Mouse (Mus musculus) embryonic facial prominence, embryonic 10.5 days (tissue): ENCODE measurements at regions not wholly inside any gene's neighbourhood (a gene's known extent, or its start where the extent isn't known, plus 50 kb on each side); places are given as distances from the start of the nearest gene placed in this dataset.
A peak's percentile ranks its signal among the peaks of the same experiment; 100 is the strongest.

Experiments used
- DNase-seq: peaks from one replicate; pipeline ENCODE4 v3.0.0-alpha.2; 2017; ENCODE audit warnings: low spot score
- H3K27ac ChIP-seq: fragments of 300-500 bp; sonication (generic); replicated peaks from 2 replicates; pipeline ENCODE4 v1.5.1; 2016; ENCODE audit warnings: mild to moderate bottlenecking
- H3K27me3 ChIP-seq: fragments of 300-500 bp; sonication (generic); replicated peaks from 2 replicates; pipeline ENCODE4 v1.6.1; 2016; ENCODE audit warnings: low read depth, mild to moderate bottlenecking; ENCODE audit not compliant: poor library complexity, severe bottlenecking
- H3K36me3 ChIP-seq: fragments of 300-500 bp; sonication (generic); replicated peaks from 2 replicates; pipeline ENCODE4 v1.6.1; 2016; ENCODE audit warnings: mild to moderate bottlenecking, moderate library complexity
- H3K4me1 ChIP-seq: fragments of 300-500 bp; sonication (generic); 2 replicates; pipeline ENCODE4 v1.6.1; 2016
- H3K4me3 ChIP-seq: fragments of 300-500 bp; sonication (generic); 2 replicates; pipeline ENCODE4 v1.5.1; 2016; ENCODE audit warnings: mild to moderate bottlenecking, moderate library complexity
- H3K9me3 ChIP-seq: fragments of 300-500 bp; sonication (generic); 2 replicates; pipeline ENCODE4 v1.6.1; 2016; ENCODE audit warnings: mild to moderate bottlenecking
- WGBS: fragments of 180-500 bp; shearing (Covaris S2); methylation state at CpG from one replicate; pipeline ENCODE4 v1.1.7; 2016; 5-methylcytosine and 5-hydroxymethylcytosine counted together

DNA sequence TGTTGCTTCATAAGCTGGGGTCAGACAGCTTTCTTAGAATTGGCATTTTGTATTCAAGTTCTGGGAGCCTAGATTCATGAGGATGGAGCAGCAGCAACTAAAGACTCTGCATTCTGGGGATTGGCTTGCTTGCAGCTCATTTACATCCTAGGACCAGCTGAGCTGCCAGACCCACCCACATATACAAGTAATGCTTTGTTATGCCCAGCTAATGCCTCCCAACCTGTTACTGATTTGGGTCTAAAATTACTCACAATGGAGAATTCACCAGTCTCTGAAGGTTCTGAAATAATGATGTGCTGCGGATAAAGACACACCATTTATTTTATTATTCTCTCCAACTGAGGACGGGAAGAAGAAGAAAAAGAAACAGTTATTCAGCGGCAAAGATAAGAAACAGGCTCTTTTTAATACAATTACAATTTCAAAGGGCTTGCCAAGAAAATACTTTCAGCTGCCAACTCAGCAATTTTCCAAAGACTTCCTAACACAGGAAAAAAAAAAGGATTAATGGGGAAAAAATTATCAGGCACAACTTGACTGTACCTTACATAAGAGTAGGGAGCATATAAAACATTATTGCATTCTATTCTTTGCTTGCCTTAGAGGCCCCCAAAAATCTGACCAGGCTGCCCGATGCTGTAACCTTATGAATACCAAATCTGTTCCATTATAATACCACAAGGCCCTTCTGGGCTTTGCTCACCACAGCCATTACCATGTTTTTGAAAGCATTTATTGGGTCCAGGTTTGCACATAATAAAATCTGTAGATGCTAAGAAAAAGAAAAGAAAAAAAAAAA, 134.5 kb downstream of the S1pr1 start:
- H3K27ac ChIP-seq: no peak overlapping the region
- H3K4me3 ChIP-seq: no peak overlapping the region
- no peaks in the 10 kb centered on the region for H3K27me3 ChIP-seq
- H3K36me3 ChIP-seq: no peaks in the 10 kb centered on the region
- H3K4me1 ChIP-seq: peaks cover 9% of the 10 kb centered on the region; the same call in 1 of the 2 replicates
- no peak for DNase-seq
- no peaks in the 10 kb centered on the region for H3K9me3 ChIP-seq
- WGBS: 66% methylated on average over 4 of the region's 4 CpGs

DNA sequence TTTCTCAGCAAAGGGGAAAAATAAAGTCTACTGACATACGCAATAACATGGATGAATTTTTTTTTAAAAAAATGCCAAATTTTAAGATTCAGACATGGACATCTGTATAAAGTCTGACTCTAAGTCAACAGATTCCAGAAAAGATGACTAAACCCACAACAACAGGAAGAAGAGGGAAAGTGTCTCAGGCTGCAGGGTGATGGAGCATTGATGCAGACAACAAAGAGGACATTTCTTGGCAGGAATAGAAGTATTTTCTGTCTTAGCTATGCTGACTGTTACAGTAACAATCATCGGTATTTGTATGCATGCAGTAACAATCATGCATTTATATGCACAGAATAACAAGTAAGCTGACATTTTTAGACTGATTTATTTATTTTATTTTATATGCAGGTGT, 139.5 kb downstream of the S1pr1 start:
- Histone ChIP-seq H3K9me3 (no peaks in the 10 kb centered on the region), H3K4me1 (peaks cover 6% of the 10 kb centered on the region; the same call in 1 of the 2 replicates), H3K36me3 (no peaks in the 10 kb centered on the region), H3K4me3 (no peak overlapping the region), H3K27me3 (no peaks in the 10 kb centered on the region), H3K27ac (no peak overlapping the region)
- WGBS: 96% methylated on average over 2 of the region's 2 CpGs
- no peak for DNase-seq

DNA sequence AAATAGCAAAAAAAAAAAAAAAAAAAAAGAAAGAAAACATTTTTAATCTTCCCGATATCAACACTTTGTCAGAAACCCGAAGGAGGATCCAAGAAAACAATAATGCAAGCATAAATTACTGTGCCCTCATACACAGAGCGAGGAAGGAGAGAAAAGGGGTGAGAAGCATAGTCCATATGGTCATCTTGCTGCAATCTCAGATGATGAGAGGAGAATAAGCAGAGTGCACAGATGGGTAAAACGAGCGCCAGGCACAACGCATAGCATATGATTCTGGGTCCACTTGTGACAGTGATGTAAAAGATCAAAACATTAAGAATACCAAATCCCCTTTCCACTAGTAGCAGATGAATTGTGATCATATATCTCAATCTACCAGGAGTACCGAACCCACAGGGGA, 152.1 kb downstream of the S1pr1 start:
- Histone ChIP-seq H3K4me3 (no peak overlapping the region), H3K27ac (no peak overlapping the region), H3K36me3 (no peaks in the 10 kb centered on the region), H3K9me3 (no peaks in the 10 kb centered on the region), H3K27me3 (no peaks in the 10 kb centered on the region), H3K4me1 (peaks cover 8% of the 10 kb centered on the region)
- DNase-seq: no peak
- WGBS: 88% methylated on average over 7 of the region's 7 CpGs

DNA sequence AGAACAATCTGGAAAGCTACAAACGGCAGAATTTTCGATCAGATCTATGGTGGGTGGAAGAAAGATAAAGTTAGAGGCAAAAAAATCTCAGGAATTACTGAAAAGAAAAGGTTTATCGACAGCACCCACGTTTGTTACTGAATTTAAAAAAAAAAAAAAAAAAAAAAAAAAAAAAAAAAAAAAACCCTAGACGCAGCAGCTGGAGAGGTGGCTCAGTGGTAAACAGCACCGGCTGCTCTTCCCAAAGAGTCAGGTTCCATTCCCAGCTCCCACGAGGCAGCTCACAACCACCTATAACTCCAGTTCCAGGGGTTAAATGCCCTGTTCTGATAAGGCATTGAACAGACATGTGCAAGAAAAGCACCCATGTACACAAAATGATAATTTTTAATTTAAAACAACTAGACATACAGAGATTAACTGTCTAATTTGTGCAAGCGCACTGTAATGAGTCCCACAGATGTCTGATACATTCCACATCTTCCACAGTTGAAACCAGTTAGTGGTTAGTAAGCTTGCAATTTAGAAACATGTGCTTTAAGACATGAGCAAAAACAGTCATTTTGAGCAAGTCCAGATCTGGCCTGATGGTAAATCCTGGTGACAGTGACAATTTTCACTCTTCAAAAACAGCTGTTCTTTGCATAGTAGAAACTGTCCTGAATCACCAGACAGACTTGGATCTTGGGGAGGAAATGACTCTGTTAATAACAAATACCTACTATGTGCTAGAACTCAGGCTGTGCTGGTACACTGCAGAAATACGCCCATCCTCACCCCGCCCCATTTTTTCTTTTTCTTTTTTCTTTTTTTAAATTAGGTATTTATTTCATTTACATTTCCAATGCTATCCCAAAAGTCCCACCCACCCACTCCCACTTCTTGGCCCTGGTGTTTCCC, 159.8 kb downstream of the S1pr1 start:
- H3K9me3 ChIP-seq: no peaks in the 10 kb centered on the region
- no peak overlapping the region for H3K4me3 ChIP-seq
- WGBS: 61% methylated on average over 10 of the region's 10 CpGs
- DNase-seq: peak; percentile 22
- H3K36me3 ChIP-seq: no peaks in the 10 kb centered on the region
- H3K27ac ChIP-seq: no peak overlapping the region
- H3K27me3 ChIP-seq: no peaks in the 10 kb centered on the region
- peaks cover 17% of the 10 kb centered on the region for H3K4me1 ChIP-seq

DNA sequence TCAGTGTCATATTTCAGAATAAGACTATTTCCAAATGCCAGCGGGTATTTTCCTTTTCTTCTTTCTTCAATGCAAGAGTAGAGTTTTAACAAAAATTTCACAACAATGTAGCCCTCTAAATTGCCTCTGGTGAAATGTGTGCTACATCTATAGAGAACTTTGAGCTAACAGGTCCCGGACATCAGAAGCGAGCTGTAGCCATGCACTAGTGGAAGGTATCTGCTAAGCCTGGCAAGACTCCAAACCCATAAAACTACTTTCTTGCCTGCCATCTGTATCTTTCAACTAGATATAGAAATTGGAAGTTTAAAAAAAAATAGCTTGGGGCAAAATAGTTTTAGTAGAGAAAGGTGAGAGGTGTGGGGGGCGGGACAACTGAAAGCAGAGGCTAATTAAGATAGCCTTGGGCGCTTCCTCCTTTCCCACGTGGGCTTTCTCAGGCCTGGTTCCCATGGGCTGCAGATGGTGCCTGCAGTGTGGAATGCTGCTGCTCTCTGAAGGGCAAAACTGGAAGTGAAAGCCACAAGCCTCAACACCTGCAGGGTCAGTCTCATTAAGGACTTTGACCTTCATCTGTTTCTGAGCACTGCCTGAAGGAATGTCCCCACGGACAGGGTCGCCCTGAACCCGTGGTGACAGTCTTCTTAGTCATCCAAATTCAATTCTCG, 160.9 kb downstream of the S1pr1 start:
- Histone ChIP-seq H3K4me3 (no peak overlapping the region; the same call in 1 of the 2 replicates), H3K27ac (no peak overlapping the region), H3K36me3 (no peaks in the 10 kb centered on the region), H3K27me3 (no peaks in the 10 kb centered on the region), H3K9me3 (no peaks in the 10 kb centered on the region), H3K4me1 (peaks cover 17% of the 10 kb centered on the region)
- 42% methylated on average over 10 of the region's 10 CpGs for WGBS
- DNase-seq: peak; percentile 74

DNA sequence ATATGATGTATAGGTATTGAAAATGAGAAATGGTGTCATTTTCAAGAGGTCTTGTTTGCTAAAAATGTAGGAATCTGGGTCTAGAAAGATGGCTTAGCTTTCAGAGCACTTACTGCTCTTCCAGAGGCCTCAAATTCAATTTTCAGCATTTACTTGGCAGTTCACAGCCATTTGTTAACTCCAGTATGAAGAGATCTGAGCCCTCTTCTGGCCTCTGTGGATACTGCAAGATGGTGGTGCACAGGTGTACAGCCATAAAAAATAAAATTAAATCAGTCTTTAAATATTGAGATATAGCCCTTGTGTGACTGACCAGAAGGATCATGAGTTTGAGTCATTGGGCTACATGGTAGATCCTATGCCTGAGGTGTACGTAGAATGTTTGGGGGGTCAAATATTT, 173.1 kb downstream of the S1pr1 start:
- H3K27me3 ChIP-seq: no peaks in the 10 kb centered on the region
- no peak overlapping the region for H3K27ac ChIP-seq
- no peaks in the 10 kb centered on the region for H3K4me1 ChIP-seq
- WGBS: 88% methylated on average over 1 of the region's 1 CpGs
- peak; percentile 22 for DNase-seq
- H3K4me3 ChIP-seq: no peak overlapping the region
- H3K9me3 ChIP-seq: no peaks in the 10 kb centered on the region
- no peaks in the 10 kb centered on the region for H3K36me3 ChIP-seq

DNA sequence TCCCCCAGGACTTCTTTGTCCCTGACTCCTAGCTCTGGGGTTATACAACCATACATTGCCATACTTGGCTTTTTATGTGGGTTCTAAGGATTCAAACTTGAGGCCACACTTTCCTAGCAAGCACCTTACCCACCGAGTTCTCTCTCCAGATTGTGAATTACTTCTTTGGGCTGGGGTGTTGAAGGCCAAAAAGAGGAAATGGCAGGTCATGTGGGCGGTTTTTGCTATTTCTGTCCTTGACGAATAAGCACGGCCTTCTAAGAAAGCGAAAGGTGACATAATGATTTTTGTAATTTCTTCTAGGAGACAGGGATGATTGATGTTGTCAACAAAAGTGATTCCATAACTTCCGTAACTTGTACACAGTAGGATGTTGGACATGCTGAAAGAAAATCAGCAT, 176.5 kb downstream of the S1pr1 start:
- Histone ChIP-seq H3K36me3 (no peaks in the 10 kb centered on the region), H3K9me3 (no peaks in the 10 kb centered on the region), H3K27ac (no peak overlapping the region), H3K4me3 (no peak overlapping the region), H3K27me3 (no peaks in the 10 kb centered on the region), H3K4me1 (no peaks in the 10 kb centered on the region)
- 86% methylated on average over 6 of the region's 6 CpGs for WGBS
- DNase-seq: no peak

DNA sequence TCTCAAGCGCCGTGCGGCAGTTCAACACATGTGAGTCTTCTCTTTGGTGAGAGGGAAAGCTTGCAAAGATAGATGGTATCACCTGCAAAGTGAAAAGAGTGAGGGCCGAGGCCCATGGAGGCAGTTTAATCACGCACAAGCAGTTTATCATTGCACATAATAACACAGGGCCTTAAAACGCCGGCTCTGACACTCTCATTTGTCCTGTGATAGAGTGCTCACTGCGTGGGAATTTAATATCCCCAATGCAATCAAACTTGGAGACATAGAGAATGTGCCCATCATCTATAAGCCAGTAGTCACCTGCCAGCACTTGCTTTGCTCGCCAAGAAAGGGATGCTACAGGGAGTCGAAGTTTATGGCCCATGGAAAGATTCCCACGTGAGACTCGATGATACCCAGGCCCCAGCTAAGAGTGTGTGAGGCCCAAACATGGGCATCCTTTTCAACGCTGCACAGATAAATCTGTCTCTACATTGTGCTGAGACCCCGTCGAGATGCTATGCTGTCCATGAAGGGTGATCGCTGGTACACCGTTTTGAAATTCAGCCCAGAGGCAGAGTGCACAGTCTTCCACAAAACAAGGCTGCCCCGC, 182.6 kb downstream of the S1pr1 start:
- Histone ChIP-seq H3K27me3 (no peaks in the 10 kb centered on the region), H3K9me3 (no peaks in the 10 kb centered on the region), H3K36me3 (no peaks in the 10 kb centered on the region), H3K27ac (no peak overlapping the region), H3K4me3 (no peak overlapping the region), H3K4me1 (no peaks in the 10 kb centered on the region)
- 89% methylated on average over 18 of the region's 18 CpGs for WGBS
- DNase-seq: no peak

DNA sequence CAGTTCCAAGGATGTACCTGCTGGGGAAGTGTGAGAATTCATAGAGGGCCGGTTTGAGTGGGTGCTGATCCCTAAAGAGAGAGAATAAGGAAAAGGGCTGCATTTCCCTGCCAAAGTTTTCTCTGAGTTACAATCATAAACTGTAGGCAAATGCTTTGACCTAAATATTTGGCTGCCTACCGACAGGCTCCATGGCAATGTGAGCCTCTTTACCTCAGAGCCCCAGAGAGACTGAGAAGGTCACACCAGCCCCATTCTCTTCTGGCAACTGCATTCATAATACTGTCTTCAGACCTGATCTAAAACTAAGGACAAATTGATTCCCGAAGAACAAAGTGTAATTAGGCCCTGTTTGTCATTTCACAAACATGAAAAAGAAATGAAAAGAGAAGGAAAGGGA, 184.4 kb downstream of the S1pr1 start:
- Histone ChIP-seq H3K27ac (no peak overlapping the region), H3K36me3 (no peaks in the 10 kb centered on the region), H3K4me1 (no peaks in the 10 kb centered on the region), H3K27me3 (no peaks in the 10 kb centered on the region), H3K4me3 (no peak overlapping the region), H3K9me3 (no peaks in the 10 kb centered on the region)
- WGBS: 82% methylated on average over 3 of the region's 3 CpGs
- DNase-seq: no peak

DNA sequence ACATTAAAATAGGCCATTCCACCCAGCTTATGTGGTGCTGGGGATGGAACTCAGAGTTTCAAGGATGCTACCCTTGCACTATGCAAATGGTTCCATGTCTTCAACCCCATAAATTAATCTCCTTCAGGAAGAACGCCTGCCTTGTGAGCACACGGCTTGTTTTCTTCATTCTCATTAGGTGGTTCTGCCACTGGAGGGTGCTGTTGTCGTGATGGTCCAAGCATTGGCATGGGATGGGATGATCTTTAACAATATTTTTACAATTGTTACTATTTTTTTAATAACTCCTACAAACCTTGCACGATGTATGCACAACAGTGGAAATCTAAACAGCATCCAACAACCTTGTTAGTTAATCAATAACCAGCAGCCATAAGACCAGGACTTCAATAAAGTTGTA, 185.0 kb downstream of the S1pr1 start:
- Histone ChIP-seq H3K9me3 (no peaks in the 10 kb centered on the region), H3K4me1 (no peaks in the 10 kb centered on the region), H3K27ac (no peak overlapping the region), H3K27me3 (no peaks in the 10 kb centered on the region), H3K36me3 (no peaks in the 10 kb centered on the region), H3K4me3 (no peak overlapping the region)
- no peak for DNase-seq
- WGBS: 58% methylated on average over 4 of the region's 4 CpGs

DNA sequence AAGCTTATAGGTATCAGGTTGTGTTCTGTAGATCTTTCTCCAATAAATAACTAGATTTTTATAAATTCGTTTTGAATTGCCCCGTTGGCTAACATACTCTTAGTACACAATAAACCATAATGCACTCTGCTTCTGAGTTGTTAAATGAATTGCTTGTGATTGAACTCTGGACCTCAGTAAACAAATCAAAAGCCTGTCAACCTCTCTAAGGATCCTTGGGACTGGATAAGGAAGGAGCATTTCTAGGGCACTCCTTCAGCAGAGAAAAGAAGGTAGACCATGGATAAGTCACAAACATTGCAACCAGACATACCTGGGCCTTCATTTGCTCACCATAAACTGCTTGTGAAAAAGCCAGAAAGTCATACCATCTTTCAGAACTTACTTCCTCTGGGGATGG, 191.4 kb downstream of the S1pr1 start:
- no peak overlapping the region for H3K4me3 ChIP-seq
- no peaks in the 10 kb centered on the region for H3K27me3 ChIP-seq
- WGBS: 87% methylated on average over 2 of the region's 2 CpGs
- no peaks in the 10 kb centered on the region for H3K36me3 ChIP-seq
- no peak for DNase-seq
- H3K9me3 ChIP-seq: no peaks in the 10 kb centered on the region
- no peak overlapping the region for H3K27ac ChIP-seq
- H3K4me1 ChIP-seq: no peaks in the 10 kb centered on the region

DNA sequence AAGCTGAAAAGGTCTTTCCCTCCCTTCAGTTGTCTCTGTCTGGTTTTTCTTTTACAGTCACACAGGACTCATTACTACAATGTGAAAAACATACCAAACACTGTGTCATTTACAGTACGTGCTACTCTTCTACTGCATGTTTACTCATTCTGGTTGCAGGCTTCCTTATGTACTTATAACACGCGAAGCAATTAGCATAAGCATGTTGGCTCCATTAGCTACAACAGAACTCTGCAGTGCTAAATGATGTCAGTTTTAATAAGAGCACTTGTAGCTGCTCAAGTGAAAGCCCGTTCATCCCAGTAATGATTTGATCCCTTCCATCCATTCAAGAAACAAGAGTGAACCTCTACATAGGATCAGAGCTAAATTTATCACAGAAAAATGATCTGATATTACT, 199.2 kb downstream of the S1pr1 start:
- 90% methylated on average over 4 of the region's 4 CpGs for WGBS
- DNase-seq: no peak
- no peaks in the 10 kb centered on the region for H3K4me1 ChIP-seq
- H3K36me3 ChIP-seq: no peaks in the 10 kb centered on the region
- no peaks in the 10 kb centered on the region for H3K9me3 ChIP-seq
- H3K27me3 ChIP-seq: no peaks in the 10 kb centered on the region
- no peak overlapping the region for H3K27ac ChIP-seq
- H3K4me3 ChIP-seq: no peak overlapping the region
